Mouse (Mus musculus) effector memory CD4-positive, alpha-beta T cell, adult 7 months (primary cell): ENCODE data around the gene Lrrc55. TPM values are rescaled to one million over a fixed set of nuclear protein-coding genes. Genes with fewer than 3 reads are reported as not detected.

Source experiments
- polyA plus RNA-seq: library from polyadenylated mRNA; unstranded; fragments of 100-300 nt; shearing (Covaris generic); gene quantifications from one replicate; pipeline ENCODE4 v1.2.1, GENCODE M21; 2017

Gene Lrrc55
- polyA plus RNA-seq: not detected

DNA sequence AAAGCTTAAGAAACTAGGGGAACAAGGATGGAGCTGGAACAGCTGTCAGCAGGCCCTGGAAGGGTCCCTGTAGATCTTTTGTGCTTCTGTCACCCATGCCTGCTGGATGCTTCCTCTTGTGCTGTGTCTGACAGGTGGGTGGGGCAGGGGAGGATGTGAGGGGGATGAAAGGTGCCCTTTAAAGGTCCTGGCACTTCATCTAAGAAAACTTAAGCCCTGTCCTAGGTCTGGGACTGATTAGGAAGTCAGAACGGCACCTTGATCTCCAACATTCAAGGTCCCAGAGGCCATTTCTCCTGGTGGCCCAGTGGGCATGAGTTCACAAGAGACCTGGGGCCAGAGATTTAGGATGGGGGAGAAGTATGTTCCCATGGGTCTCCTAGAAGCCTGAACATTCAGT is at the start of gene Lrrc55:
Lrrc55 (minus strand) TSS at position 297 of the 400 bp plus-strand sequence.

GRCm38 (mm10) chr2:85136089-85136488 is 60.9 kb downstream of the Lrrc55 start, which contains the start of gene Aplnr:
Aplnr (plus strand) TSS chr2:85136225.

Other genes starting within 250 kb of the Lrrc55 start
- not detected for gene Prg2, start 216.7 kb downstream of the Lrrc55 start, polyA plus RNA-seq
- not detected for gene Prg3, start 209.0 kb downstream of the Lrrc55 start, polyA plus RNA-seq
- gene Ssrp1, start 160.0 kb downstream of the Lrrc55 start, polyA plus RNA-seq: 174 TPM
- 0.84 TPM for gene P2rx3, start 159.7 kb downstream of the Lrrc55 start, polyA plus RNA-seq
- gene Tnks1bp1, start 149.2 kb downstream of the Lrrc55 start, polyA plus RNA-seq: 9.9 TPM
- 0.43 TPM for gene Aplnr, start 61.0 kb downstream of the Lrrc55 start, polyA plus RNA-seq
- gene Olfr987, start 142.1 kb upstream of the Lrrc55 start, polyA plus RNA-seq: not detected
- gene Olfr988, start 166.0 kb upstream of the Lrrc55 start, polyA plus RNA-seq: not detected
- not detected for gene Olfr992, start 212.3 kb upstream of the Lrrc55 start, polyA plus RNA-seq
- gene Olfr993, start 217.7 kb upstream of the Lrrc55 start, polyA plus RNA-seq: not detected
- not detected for gene Olfr994, start 239.3 kb upstream of the Lrrc55 start, polyA plus RNA-seq
- 0.29 TPM for gene Olfr995, start 246.4 kb upstream of the Lrrc55 start, polyA plus RNA-seq